Mouse (Mus musculus) kidney, adult 2 months (tissue): ENCODE data around the gene Crocc2.

Experiments
- CTCF ChIP-seq: fragments of 200-500 bp; conservative IDR thresholded peaks from 2 replicates; pipeline ENCODE4 v1.5.1; 2011; ENCODE audit warnings: low read depth, mild to moderate bottlenecking, control low read depth, low read length, moderate library complexity, mixed read lengths; ENCODE audit not compliant: insufficient read depth, insufficient read length
- POLR2A ChIP-seq: fragments of 200-500 bp; IDR thresholded peaks from one replicate; pipeline ENCODE4 v1.6.1; 2011; ENCODE audit warnings: low read depth, low read length, control low read depth

- no peak for TF ChIP-seq CTCF
- TF ChIP-seq POLR2A: peak; percentile 95
These were observed 67.3 kb downstream of the Crocc2 start, which contains the start of gene Sned1 for GRCm38 (mm10) chr1:93235576-93236544.
